In genomic region chr2:17111177-17111576, GRCm38 (mm10) we compare ENCODE assay signal across 24 mouse cellular contexts.
DNase-seq lines count a peak whose midpoint lies in the region; ATAC-seq and TF ChIP-seq lines count a peak whose summit lies in the region.
"Had no signal": no experiment of that assay in that cellular context is flagged by ENCODE, and none has a peak within 500 bp of the region (broad histone marks: within the 10 kb centered on the region; RNA-seq: fewer than 3 reads in every experiment).

No protein-coding gene starts in this region.

- no peak for TF ChIP-seq POLR2A in kidney, adult 2 months (IDR thresholded peaks at IDR 0.05; ENCODE audit: low read depth, low read length)

- H3K4me3 ChIP-seq in kidney, embryonic 14.5 days (ENCODE audit: low read length): no peak overlapping the region
- no peak overlapping the region for H3K4me3 ChIP-seq in kidney, adult 2 months (ENCODE audit: insufficient read depth, low read depth, low read length)
- no peak overlapping the region for H3K4me3 ChIP-seq in kidney, embryonic 16.5 days (ENCODE audit: low read length)
- H3K4me3 ChIP-seq in lung, embryonic 14.5 days (ENCODE audit: low read depth, low read length): no peak overlapping the region
- H3K4me3 ChIP-seq in lung, postnatal 0 days (ENCODE audit: low read depth, low read length): no peak overlapping the region
- H3K4me3 ChIP-seq in intestine, embryonic 16.5 days (ENCODE audit: low read length): no peak overlapping the region
- no peak overlapping the region for H3K4me3 ChIP-seq in midbrain, embryonic 10.5 days
- H3K4me3 ChIP-seq: embryonic facial prominence, embryonic 13.5 days; embryonic facial prominence, embryonic 15.5 days; erythroblast, embryonic 14.5 days; forebrain, embryonic 10.5 days; forebrain, embryonic 12.5 days had no signal

- no peak overlapping the region for H3K4me2 ChIP-seq in kidney, embryonic 14.5 days (replicated peaks; ENCODE audit: low read depth, low read length)
- no peak overlapping the region for H3K4me2 ChIP-seq in kidney, embryonic 16.5 days (replicated peaks; ENCODE audit: low read depth, low read length)
- H3K4me2 ChIP-seq in lung, embryonic 14.5 days: no peak overlapping the region
- H3K4me2 ChIP-seq in lung, postnatal 0 days (replicated peaks; ENCODE audit: low read depth, low read length): no peak overlapping the region
- no peak overlapping the region for H3K4me2 ChIP-seq in intestine, embryonic 16.5 days (ENCODE audit: low read depth, low read length)
- H3K4me2 ChIP-seq: embryonic facial prominence, embryonic 13.5 days; embryonic facial prominence, embryonic 15.5 days; forebrain, embryonic 12.5 days had no signal

- TF ChIP-seq EP300 in lung, postnatal 0 days (IDR thresholded peaks at IDR 0.05): no peak

- no peak overlapping the region for H3K27ac ChIP-seq in kidney, embryonic 14.5 days (ENCODE audit: low read depth, low read length)
- H3K27ac ChIP-seq in kidney, adult 2 months (ENCODE audit: insufficient read depth, low read depth, low read length): no peak overlapping the region
- no peak overlapping the region for H3K27ac ChIP-seq in kidney, embryonic 16.5 days (ENCODE audit: low read length)
- H3K27ac ChIP-seq in lung, embryonic 14.5 days (ENCODE audit: low read depth): no peak overlapping the region
- H3K27ac ChIP-seq in lung, postnatal 0 days (ENCODE audit: low read length): no peak overlapping the region
- H3K27ac ChIP-seq in intestine, embryonic 16.5 days (ENCODE audit: low read length): no peak overlapping the region
- H3K27ac ChIP-seq in midbrain, embryonic 10.5 days (replicated peaks): no peak overlapping the region
- H3K27ac ChIP-seq: embryonic facial prominence, embryonic 13.5 days; embryonic facial prominence, embryonic 15.5 days; forebrain, embryonic 10.5 days; forebrain, embryonic 12.5 days had no signal

- H3K9me3 ChIP-seq in kidney, embryonic 14.5 days (ENCODE audit: control insufficient read depth, low read length): no peaks in the 10 kb centered on the region
- H3K9me3 ChIP-seq in kidney, embryonic 16.5 days (ENCODE audit: low read length): no peaks in the 10 kb centered on the region
- H3K9me3 ChIP-seq in lung, embryonic 14.5 days (ENCODE audit: low read depth, low read length): no peaks in the 10 kb centered on the region
- H3K9me3 ChIP-seq in lung, postnatal 0 days (ENCODE audit: low read length): no peaks in the 10 kb centered on the region
- no peaks in the 10 kb centered on the region for H3K9me3 ChIP-seq in intestine, embryonic 16.5 days (ENCODE audit: control insufficient read depth, low read length)
- H3K9me3 ChIP-seq in midbrain, embryonic 10.5 days (replicated peaks): no peaks in the 10 kb centered on the region
- H3K9me3 ChIP-seq: embryonic facial prominence, embryonic 13.5 days; embryonic facial prominence, embryonic 15.5 days; forebrain, embryonic 10.5 days; forebrain, embryonic 12.5 days had no signal

- peak; percentile 39; the same call in 1 of the 2 replicates for ATAC-seq in kidney, embryonic 14.5 days (ENCODE audit: low FRiP score, low TSS enrichment)
- ATAC-seq in kidney, embryonic 16.5 days (ENCODE audit: low FRiP score, low TSS enrichment): peak; percentile 67
- ATAC-seq in lung, embryonic 14.5 days (ENCODE audit: insufficient read depth): peak; percentile 17; the same call in 1 of the 2 replicates
- no peak for ATAC-seq in lung, postnatal 0 days
- ATAC-seq in intestine, embryonic 16.5 days: peak; percentile 76
- ATAC-seq: forebrain, embryonic 14.5 days had no signal

- H3K9ac ChIP-seq in kidney, embryonic 14.5 days (ENCODE audit: low read depth, low read length): no peak overlapping the region
- no peak overlapping the region for H3K9ac ChIP-seq in kidney, embryonic 16.5 days (replicated peaks; ENCODE audit: low read length)
- no peak overlapping the region for H3K9ac ChIP-seq in lung, embryonic 14.5 days
- H3K9ac ChIP-seq in lung, postnatal 0 days (replicated peaks; ENCODE audit: low read depth): no peak overlapping the region
- no peak overlapping the region for H3K9ac ChIP-seq in intestine, embryonic 16.5 days (ENCODE audit: low read depth, low read length)
- H3K9ac ChIP-seq: embryonic facial prominence, embryonic 13.5 days; embryonic facial prominence, embryonic 15.5 days; forebrain, embryonic 12.5 days had no signal

- TF ChIP-seq CTCF in kidney, adult 2 months (conservative IDR thresholded peaks at IDR 0.05; ENCODE audit: insufficient read depth, insufficient read length, low read depth, low read length): no peak
- TF ChIP-seq CTCF in lung, embryonic 14.5 days (IDR thresholded peaks at IDR 0.05; ENCODE audit: low read depth): no peak
- no peak for TF ChIP-seq CTCF in lung, postnatal 0 days (IDR thresholded peaks at IDR 0.05)

- 36% methylated on average over 1 of the region's 1 CpGs for WGBS in kidney, embryonic 14.5 days
- 47% methylated on average over 1 of the region's 1 CpGs for WGBS in kidney, adult 2 months
- 31% methylated on average over 1 of the region's 1 CpGs for WGBS in kidney, embryonic 16.5 days
- 46% methylated on average over 1 of the region's 1 CpGs for WGBS in lung, embryonic 14.5 days
- 50% methylated on average over 1 of the region's 1 CpGs for WGBS in lung, postnatal 0 days
- 22% methylated on average over 1 of the region's 1 CpGs for WGBS in intestine, embryonic 16.5 days
- 87% methylated on average over 1 of the region's 1 CpGs for WGBS in midbrain, embryonic 10.5 days

- H3K4me1 ChIP-seq in kidney, embryonic 14.5 days (ENCODE audit: control insufficient read depth, insufficient read depth, low read length): no peaks in the 10 kb centered on the region
- no peaks in the 10 kb centered on the region for H3K4me1 ChIP-seq in kidney, adult 2 months (ENCODE audit: control insufficient read depth, insufficient read depth, low read length)
- no peaks in the 10 kb centered on the region for H3K4me1 ChIP-seq in kidney, embryonic 16.5 days (ENCODE audit: insufficient read depth, low read length)
- no peaks in the 10 kb centered on the region for H3K4me1 ChIP-seq in lung, embryonic 14.5 days (ENCODE audit: insufficient read depth)
- H3K4me1 ChIP-seq in lung, postnatal 0 days (ENCODE audit: insufficient read depth, low read depth, low read length): no peaks in the 10 kb centered on the region
- H3K4me1 ChIP-seq in intestine, embryonic 16.5 days (ENCODE audit: control insufficient read depth, insufficient read depth, low read length): no peaks in the 10 kb centered on the region
- no peaks in the 10 kb centered on the region for H3K4me1 ChIP-seq in midbrain, embryonic 10.5 days
- H3K4me1 ChIP-seq: embryonic facial prominence, embryonic 13.5 days; embryonic facial prominence, embryonic 15.5 days; forebrain, embryonic 10.5 days; forebrain, embryonic 12.5 days had no signal

- DNase-seq in kidney, adult 2 months: no peak
- DNase-seq in kidney, postnatal 10 days: no peak
- peak; percentile 65 for DNase-seq in lung, embryonic 14.5 days
- DNase-seq in lung, postnatal 0 days (ENCODE audit: low spot score): no peak
- DNase-seq in midbrain, embryonic 10.5 days (ENCODE audit: low spot score): no peak
- DNase-seq: adrenal gland, adult 2 months; adrenal gland, postnatal 10 days; adrenal gland, postnatal 25 days; cerebellum, adult 11 months; cerebellum, adult 18-20 months; cerebellum, adult 8-10 months; cerebellum, adult 9-11 months; cerebellum, postnatal 14 days; cerebellum, postnatal 36 days; embryo, embryonic 11 days had no signal

- H3K36me3 ChIP-seq in kidney, embryonic 14.5 days (ENCODE audit: control insufficient read depth, insufficient read depth, low read length): no peaks in the 10 kb centered on the region
- no peaks in the 10 kb centered on the region for H3K36me3 ChIP-seq in kidney, adult 2 months (ENCODE audit: control insufficient read depth, insufficient read depth, low read length)
- H3K36me3 ChIP-seq in kidney, embryonic 16.5 days (ENCODE audit: insufficient read depth, low read length): no peaks in the 10 kb centered on the region
- H3K36me3 ChIP-seq in lung, embryonic 14.5 days (ENCODE audit: insufficient read depth): no peaks in the 10 kb centered on the region
- no peaks in the 10 kb centered on the region for H3K36me3 ChIP-seq in lung, postnatal 0 days (ENCODE audit: insufficient read depth, low read length)
- no peaks in the 10 kb centered on the region for H3K36me3 ChIP-seq in intestine, embryonic 16.5 days (ENCODE audit: control insufficient read depth, insufficient read depth, low read length)
- no peaks in the 10 kb centered on the region for H3K36me3 ChIP-seq in midbrain, embryonic 10.5 days
- H3K36me3 ChIP-seq: embryonic facial prominence, embryonic 13.5 days; embryonic facial prominence, embryonic 15.5 days; forebrain, embryonic 10.5 days; forebrain, embryonic 12.5 days had no signal

- no peaks in the 10 kb centered on the region for H3K27me3 ChIP-seq in kidney, embryonic 14.5 days (ENCODE audit: control insufficient read depth, insufficient read depth, low read length)
- H3K27me3 ChIP-seq in kidney, adult 2 months (replicated peaks; ENCODE audit: control insufficient read depth, insufficient read depth, low read length): no peaks in the 10 kb centered on the region
- H3K27me3 ChIP-seq in kidney, embryonic 16.5 days (ENCODE audit: insufficient read depth, low read length): no peaks in the 10 kb centered on the region
- no peaks in the 10 kb centered on the region for H3K27me3 ChIP-seq in lung, embryonic 14.5 days (ENCODE audit: insufficient read depth, low read length)
- no peaks in the 10 kb centered on the region for H3K27me3 ChIP-seq in lung, postnatal 0 days (replicated peaks; ENCODE audit: insufficient read depth, low read length)
- no peaks in the 10 kb centered on the region for H3K27me3 ChIP-seq in intestine, embryonic 16.5 days (replicated peaks; ENCODE audit: control insufficient read depth, insufficient read depth, low read length)
- no peaks in the 10 kb centered on the region for H3K27me3 ChIP-seq in midbrain, embryonic 10.5 days (ENCODE audit: low read depth, poor library complexity, severe bottlenecking)
- H3K27me3 ChIP-seq: embryonic facial prominence, embryonic 13.5 days; embryonic facial prominence, embryonic 15.5 days; forebrain, embryonic 12.5 days had no signal
